Mouse (Mus musculus) left cerebral cortex, adult 11 months (tissue): ENCODE measurements around the gene Mrps35.

ENCODE experiments used
- DNase-seq: peaks from one replicate; pipeline ENCODE4 v3.0.0; 2022; ENCODE audit warnings: low spot score

Gene Mrps35

GRCm38 (mm10) chr6:147088517-147088916, 46.0 kb downstream of the Mrps35 start:
- no peak for DNase-seq

- no peak for DNase-seq
Measured at GRCm38 (mm10) chr6:147090191-147090590, 47.6 kb downstream of the Mrps35 start.

- DNase-seq, result peak; percentile 43
Measured at GRCm38 (mm10) chr6:147091136-147092120, 48.9 kb downstream of the Mrps35 start, which contains the start of gene Klhl42. Gene Klhl42 (plus strand): TSS chr6:147091379.

- no peak for DNase-seq
Measured at GRCm38 (mm10) chr6:147092136-147092535, 49.6 kb downstream of the Mrps35 start.

GRCm38 (mm10) chr6:147094771-147095170, 52.2 kb downstream of the Mrps35 start:
- no peak for DNase-seq

GRCm38 (mm10) chr6:147096109-147096508, 53.5 kb downstream of the Mrps35 start:
- no peak for DNase-seq

GRCm38 (mm10) chr6:147096934-147097333, 54.4 kb downstream of the Mrps35 start:
- DNase-seq, result no peak

GRCm38 (mm10) chr6:147097346-147097929, 54.9 kb downstream of the Mrps35 start:
- DNase-seq, result no peak

GRCm38 (mm10) chr6:147099458-147100277, 57.1 kb downstream of the Mrps35 start:
- DNase-seq, result no peak

GRCm38 (mm10) chr6:147102293-147102692, 59.7 kb downstream of the Mrps35 start:
- no peak for DNase-seq

- no peak for DNase-seq
Measured at GRCm38 (mm10) chr6:147105529-147105928, 63.0 kb downstream of the Mrps35 start.

GRCm38 (mm10) chr6:147106716-147107115, 64.2 kb downstream of the Mrps35 start:
- DNase-seq, result no peak

GRCm38 (mm10) chr6:147109283-147109682, 66.7 kb downstream of the Mrps35 start:
- DNase-seq, result no peak

GRCm38 (mm10) chr6:147116579-147116978, 74.0 kb downstream of the Mrps35 start:
- peak; percentile 51 for DNase-seq

- no peak for DNase-seq
Measured at GRCm38 (mm10) chr6:147117764-147118163, 75.2 kb downstream of the Mrps35 start.

- no peak for DNase-seq
Measured at GRCm38 (mm10) chr6:147118190-147118589, 75.6 kb downstream of the Mrps35 start.

GRCm38 (mm10) chr6:147121320-147121719, 78.8 kb downstream of the Mrps35 start:
- no peak for DNase-seq
